Mouse (Mus musculus) ovary, postnatal 36 days (tissue): ENCODE measurements around the gene Adam8.

Experiments used
- DNase-seq: peaks from one replicate; pipeline ENCODE4 v3.0.0; 2022; ENCODE audit warnings: low spot score, mixed read lengths

The Adam8 gene

GRCm38 (mm10) chr7:139946032-139946431 lies 46.3 kb downstream of the Adam8 start:
- DNase-seq: no peak

DNA sequence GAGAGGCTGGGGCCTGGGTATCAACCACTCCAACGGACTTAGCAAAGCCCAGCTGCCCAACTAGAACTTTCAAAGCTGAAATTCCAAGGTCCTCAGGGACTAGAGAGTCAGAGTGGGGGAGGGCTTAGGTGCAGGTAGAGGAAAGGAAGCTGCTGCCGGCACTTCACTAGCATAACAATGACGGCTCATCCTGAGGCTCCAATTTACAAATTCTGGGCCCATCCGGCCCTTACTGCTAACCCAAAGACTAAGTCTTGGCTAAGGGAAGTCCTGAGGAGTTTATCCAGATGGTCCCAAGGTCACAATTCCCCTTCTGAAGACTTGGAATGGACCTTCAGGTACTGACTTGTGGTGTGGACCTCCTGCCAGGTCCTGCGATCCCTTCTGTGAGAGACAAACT lies 46.8 kb downstream of the Adam8 start:
- DNase-seq: no peak

DNA sequence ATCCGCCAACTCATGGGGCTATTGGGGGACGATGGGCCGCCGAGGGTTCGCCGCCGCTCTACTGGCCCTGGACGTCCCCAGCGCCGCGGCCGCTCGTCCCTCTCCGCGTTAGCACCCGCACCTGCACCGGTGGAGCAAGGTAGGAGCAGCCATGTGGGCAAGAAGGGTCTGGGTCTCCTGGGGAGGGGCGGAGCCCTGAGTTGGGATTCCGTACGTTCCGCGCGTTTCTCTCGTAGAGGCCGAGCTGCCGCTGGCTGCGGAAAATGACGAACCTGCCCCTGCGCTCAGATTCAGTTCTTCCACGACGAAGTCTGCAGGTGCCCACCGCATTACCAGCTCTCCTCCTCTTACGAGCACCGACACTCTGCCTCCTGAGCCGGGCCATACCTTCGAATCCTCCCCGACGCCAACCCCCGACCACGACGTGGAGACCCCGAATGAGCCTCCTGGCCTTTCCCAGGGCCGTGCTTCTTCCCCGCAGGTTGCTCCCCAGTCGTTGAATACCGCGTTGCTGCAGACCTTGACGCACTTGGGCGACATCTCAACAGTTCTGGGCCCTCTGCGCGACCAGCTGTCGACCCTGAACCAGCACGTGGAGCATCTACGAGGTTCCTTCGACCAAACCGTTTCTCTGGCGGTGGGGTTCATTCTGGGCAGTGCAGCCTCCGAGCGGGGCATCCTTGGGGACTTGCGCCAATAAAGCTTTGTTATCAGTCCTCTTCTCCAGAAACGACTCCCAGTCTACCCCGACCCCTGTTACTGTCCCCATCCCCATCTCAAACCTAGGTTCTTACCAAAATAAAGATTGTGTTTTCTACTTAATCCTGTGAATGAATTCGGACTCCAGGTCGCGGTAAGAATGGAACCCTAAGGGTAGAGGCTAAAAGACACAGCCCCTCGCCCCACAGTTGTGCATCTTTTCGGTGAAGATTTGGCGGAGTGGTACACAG lies 47.8 kb downstream of the Adam8 start:
- no peak for DNase-seq

- DNase-seq: peak; percentile 58
Observed at GRCm38 (mm10) chr7:139943674-139944281, 48.6 kb downstream of the Adam8 start, which contains the start of gene Utf1. Gene Utf1, plus strand, starts transcription at chr7:139943789.

- no peak for DNase-seq
Observed at GRCm38 (mm10) chr7:139940476-139941209, 51.7 kb downstream of the Adam8 start.

DNA sequence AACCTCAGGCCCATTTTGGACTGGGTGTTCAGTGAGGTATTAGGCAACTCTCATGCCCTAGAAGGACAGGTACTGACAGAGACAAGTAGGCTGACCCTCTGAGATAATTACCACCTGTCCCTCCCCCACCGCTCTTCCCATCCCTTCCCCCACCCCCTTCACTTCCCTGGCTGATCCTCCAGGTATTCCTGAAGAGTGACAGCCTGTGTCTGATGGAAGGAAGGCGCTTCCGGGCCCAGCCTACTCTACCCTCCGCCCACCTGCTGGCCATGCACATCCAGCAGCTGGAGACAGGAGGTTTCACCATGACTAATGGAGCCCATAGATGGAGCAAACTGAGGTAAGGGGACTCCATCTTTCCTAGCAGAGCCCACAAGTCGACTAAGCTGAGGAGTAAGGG lies 54.6 kb downstream of the Adam8 start:
- DNase-seq: no peak

DNA sequence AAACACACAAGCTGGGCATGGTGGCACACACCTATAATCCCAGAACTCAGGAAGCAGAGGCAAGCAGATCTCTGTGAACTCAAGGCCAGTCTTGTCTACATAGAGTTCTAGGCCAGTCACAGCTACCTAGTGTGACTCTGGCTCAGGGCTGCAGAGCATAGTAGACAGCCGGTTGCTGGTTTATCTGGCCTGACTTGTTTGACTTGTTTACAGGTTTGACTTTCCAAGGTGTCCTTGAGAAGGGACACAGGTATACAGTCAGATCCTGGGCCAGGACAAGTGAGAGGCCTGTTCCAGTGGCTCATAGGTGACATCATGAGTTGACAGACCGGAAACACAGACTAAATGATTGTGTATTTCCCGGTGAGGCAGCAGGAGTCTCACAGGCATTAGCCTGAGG lies 55.2 kb downstream of the Adam8 start:
- DNase-seq: no peak

- DNase-seq: no peak
Observed at GRCm38 (mm10) chr7:139936705-139937104, 55.7 kb downstream of the Adam8 start.

DNA sequence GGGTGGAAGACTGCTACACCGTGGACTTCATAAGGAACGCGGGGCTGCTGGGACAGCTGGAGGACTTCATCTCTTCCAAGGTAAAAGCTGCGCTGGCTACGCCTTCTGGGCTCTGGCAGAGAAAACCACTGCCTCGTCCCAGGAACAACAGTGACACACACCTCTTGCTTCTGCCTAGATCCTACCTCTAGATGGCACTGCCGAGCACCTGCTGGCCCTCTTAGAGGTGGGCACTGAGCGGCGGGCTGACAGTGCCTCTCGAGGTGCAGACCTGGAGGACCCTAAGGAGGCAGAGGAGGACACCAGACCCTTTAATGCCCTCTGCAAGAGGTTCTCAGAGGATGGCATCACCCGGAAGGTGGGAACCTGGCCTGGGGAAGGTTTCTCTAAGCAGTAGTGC lies 61.6 kb downstream of the Adam8 start:
- DNase-seq: peak; percentile 51
